Mouse (Mus musculus): ENCODE results near the gene Bcl2.

Bcl2 gene

GRCm38 (mm10) chr1:106664978-106665377 lies 49.1 kb downstream of the Bcl2 start:
- DNase-seq, result no peak

GRCm38 (mm10) chr1:106662486-106662885 lies 51.6 kb downstream of the Bcl2 start:
- DNase-seq, result no peak

GRCm38 (mm10) chr1:106658293-106658847 lies 55.7 kb downstream of the Bcl2 start:
- no peak for DNase-seq

- DNase-seq, result no peak
Observed at GRCm38 (mm10) chr1:106656207-106656738, 57.8 kb downstream of the Bcl2 start.

- DNase-seq, result no peak
Observed at GRCm38 (mm10) chr1:106654254-106654653, 59.8 kb downstream of the Bcl2 start.

- DNase-seq, result no peak
Observed at GRCm38 (mm10) chr1:106653441-106653860, 60.6 kb downstream of the Bcl2 start.

- DNase-seq, result no peak
Observed at GRCm38 (mm10) chr1:106651211-106651610, 62.9 kb downstream of the Bcl2 start.

GRCm38 (mm10) chr1:106650427-106650826 lies 63.6 kb downstream of the Bcl2 start:
- no peak for DNase-seq

GRCm38 (mm10) chr1:106647336-106647735 lies 66.7 kb downstream of the Bcl2 start:
- no peak for DNase-seq

GRCm38 (mm10) chr1:106644566-106644965 lies 69.5 kb downstream of the Bcl2 start:
- DNase-seq, result no peak

GRCm38 (mm10) chr1:106643527-106643926 lies 70.5 kb downstream of the Bcl2 start:
- no peak for DNase-seq

GRCm38 (mm10) chr1:106640577-106640976 lies 73.5 kb downstream of the Bcl2 start:
- DNase-seq, result no peak

GRCm38 (mm10) chr1:106637705-106638104 lies 76.4 kb downstream of the Bcl2 start:
- no peak for DNase-seq

- no peak for DNase-seq
Observed at GRCm38 (mm10) chr1:106636714-106637113, 77.4 kb downstream of the Bcl2 start.

GRCm38 (mm10) chr1:106633207-106633606 lies 80.9 kb downstream of the Bcl2 start:
- DNase-seq, result no peak

GRCm38 (mm10) chr1:106631869-106632463 lies 82.1 kb downstream of the Bcl2 start:
- DNase-seq, result no peak

GRCm38 (mm10) chr1:106630973-106631372 lies 83.1 kb downstream of the Bcl2 start:
- no peak for DNase-seq

- DNase-seq, result peak; percentile 44 to 68
Observed at GRCm38 (mm10) chr1:106629931-106630682, 84.0 kb downstream of the Bcl2 start.

GRCm38 (mm10) chr1:106629470-106629830 lies 84.6 kb downstream of the Bcl2 start:
- DNase-seq, result peak; percentile 42 to 65

GRCm38 (mm10) chr1:106628718-106629469 lies 85.2 kb downstream of the Bcl2 start:
- peak; percentile 53 to 63 for DNase-seq

- no peak for DNase-seq
Observed at GRCm38 (mm10) chr1:106628279-106628678, 85.8 kb downstream of the Bcl2 start.

GRCm38 (mm10) chr1:106627241-106627640 lies 86.8 kb downstream of the Bcl2 start:
- no peak for DNase-seq

Measured in kidney, postnatal 4 days (tissue).